Mouse (Mus musculus) liver, embryonic 12.5 days (tissue): ENCODE results near the gene Ppp1r9a. TPM values are rescaled to one million over a fixed set of nuclear protein-coding genes. Genes with fewer than 3 reads are reported as not detected.
"Not testable (repeated sequence)": the region's sequence is repeated elsewhere in the genome, so short reads cannot be mapped to it uniquely, and the experiment has no call there.

Source experiments
- ATAC-seq: fragments of 200-750 bp; cut with Nextera tagmentation; 2 replicates; pipeline ENCODE4 v1.8.0; 2017; ENCODE audit warnings: moderate number of reproducible peaks, mild to moderate bottlenecking, moderate library complexity
- H3K27ac ChIP-seq: fragments of 300-500 bp; sonication (generic); 2 replicates; pipeline ENCODE4 v1.5.1; 2016; ENCODE audit warnings: mild to moderate bottlenecking
- H3K27me3 ChIP-seq: fragments of 300-500 bp; sonication (generic); replicated peaks from 2 replicates; pipeline ENCODE4 v1.6.1; 2016; ENCODE audit warnings: mild to moderate bottlenecking, moderate library complexity
- H3K36me3 ChIP-seq: fragments of 300-500 bp; sonication (generic); 2 replicates; pipeline ENCODE4 v1.6.1; 2016; ENCODE audit warnings: mild to moderate bottlenecking, moderate library complexity
- H3K4me1 ChIP-seq: fragments of 300-500 bp; sonication (generic); 2 replicates; pipeline ENCODE4 v1.6.1; 2016
- H3K4me2 ChIP-seq: fragments of 300-500 bp; sonication (generic); 2 replicates; pipeline ENCODE4 v1.6.1; 2016; ENCODE audit warnings: mild to moderate bottlenecking, moderate library complexity
- H3K4me3 ChIP-seq: fragments of 300-500 bp; sonication (generic); 2 replicates; pipeline ENCODE4 v1.5.1; 2016; ENCODE audit warnings: mild to moderate bottlenecking, moderate library complexity
- H3K9ac ChIP-seq: fragments of 300-500 bp; sonication (generic); 2 replicates; pipeline ENCODE4 v1.6.1; 2016; ENCODE audit warnings: mild to moderate bottlenecking, moderate library complexity
- H3K9me3 ChIP-seq: fragments of 300-500 bp; sonication (generic); replicated peaks from 2 replicates; pipeline ENCODE4 v1.6.1; 2016; ENCODE audit warnings: mild to moderate bottlenecking, moderate library complexity
- WGBS: fragments of 180-500 bp; shearing (Covaris S2); methylation state at CpG from one replicate; pipeline ENCODE4 v1.1.7; 2016; ENCODE audit not compliant: insufficient replicate concordance; 5-methylcytosine and 5-hydroxymethylcytosine counted together
- polyA plus RNA-seq: library from polyadenylated mRNA; unstranded; fragments of >200 nt; fragmentation: Nextera tagmentation; extraction: Ambion mirVana; gene quantifications from 2 replicates; pipeline ENCODE4 v1.2.1, GENCODE M21; 2016

Ppp1r9a gene
- polyA plus RNA-seq = 7.7 and 9.1 TPM in 2 replicates

GRCm38 (mm10) chr6:4902674-4903324, at the start of gene Ppp1r9a:
TSS of gene Ppp1r9a (plus strand) at chr6:4902917.
- H3K27ac ChIP-seq = peak within 1 kb of the TSS; percentile 80
- 0 out of 2 replicates have a peak, but pooled peaks cover 2% of the 10 kb centered on the region for H3K36me3 ChIP-seq
- 1% methylated on average over 45 of the region's 49 CpGs for WGBS
- peak within 1 kb of the TSS; percentile 76 for H3K9ac ChIP-seq
- peaks cover 7% of the 10 kb centered on the region; the same call in 1 of the 2 replicates for H3K27me3 ChIP-seq
- peak within 1 kb of the TSS; percentile 88 for H3K4me2 ChIP-seq
- H3K4me3 ChIP-seq = peak within 1 kb of the TSS; percentile 70
- ATAC-seq = peak; percentile 63
- peaks cover 9% of the 10 kb centered on the region; the same call in 1 of the 2 replicates for H3K4me1 ChIP-seq
- H3K9me3 ChIP-seq = no peaks in the 10 kb centered on the region

- WGBS = 70% methylated on average over 10 of the region's 10 CpGs
Measured at GRCm38 (mm10) chr6:4855236-4855635, 47.5 kb upstream of the Ppp1r9a start.

GRCm38 (mm10) chr6:4856919-4857318, 45.8 kb upstream of the Ppp1r9a start:
- H3K4me1 ChIP-seq = no peaks in the 10 kb centered on the region
- WGBS = 75% methylated on average over 11 of the region's 11 CpGs
- H3K4me2 ChIP-seq = no peak overlapping the region
- H3K27me3 ChIP-seq = no peaks in the 10 kb centered on the region
- ATAC-seq = 0 out of 2 replicates have a peak, but pooled peaks have one; percentile 24
- no peak overlapping the region for H3K27ac ChIP-seq
- H3K9me3 ChIP-seq = no peaks in the 10 kb centered on the region
- no peaks in the 10 kb centered on the region for H3K36me3 ChIP-seq
- no peak overlapping the region for H3K4me3 ChIP-seq
- no peak overlapping the region for H3K9ac ChIP-seq

More at GRCm38 (mm10) chr6:4855236-4855635, 47.5 kb upstream of the Ppp1r9a start:
- Histone ChIP-seq H3K36me3 (no peaks in the 10 kb centered on the region), H3K4me2 (no peak overlapping the region), H3K27me3 (no peaks in the 10 kb centered on the region), H3K9ac (no peak overlapping the region), H3K27ac (no peak overlapping the region), H3K4me3 (no peak overlapping the region), H3K4me1 (no peaks in the 10 kb centered on the region), H3K9me3 (no peaks in the 10 kb centered on the region)
- ATAC-seq = no peak

GRCm38 (mm10) chr6:4884316-4884715, 18.4 kb upstream of the Ppp1r9a start:
- H3K27me3 ChIP-seq = no peaks in the 10 kb centered on the region
- H3K9ac ChIP-seq = no peak overlapping the region
- no peak overlapping the region for H3K4me2 ChIP-seq
- no peaks in the 10 kb centered on the region for H3K36me3 ChIP-seq
- no peak overlapping the region for H3K4me3 ChIP-seq
- no peaks in the 10 kb centered on the region for H3K9me3 ChIP-seq
- H3K27ac ChIP-seq = no peak overlapping the region
- ATAC-seq = no peak
- H3K4me1 ChIP-seq = peaks cover 2% of the 10 kb centered on the region; the same call in 1 of the 2 replicates
- 53% methylated on average over 3 of the region's 3 CpGs for WGBS

GRCm38 (mm10) chr6:4889544-4889943, 13.2 kb upstream of the Ppp1r9a start:
- H3K27ac ChIP-seq = no peak overlapping the region
- H3K36me3 ChIP-seq = no peaks in the 10 kb centered on the region
- peaks cover 4% of the 10 kb centered on the region; the same call in 1 of the 2 replicates for H3K4me1 ChIP-seq
- no peak overlapping the region for H3K9ac ChIP-seq
- ATAC-seq = no peak
- H3K9me3 ChIP-seq = no peaks in the 10 kb centered on the region
- H3K4me2 ChIP-seq = no peak overlapping the region
- WGBS = 58% methylated on average over 9 of the region's 9 CpGs
- no peaks in the 10 kb centered on the region for H3K27me3 ChIP-seq
- H3K4me3 ChIP-seq = no peak overlapping the region

GRCm38 (mm10) chr6:4892417-4892816, 10.3 kb upstream of the Ppp1r9a start:
- no peak overlapping the region for H3K27ac ChIP-seq
- WGBS = 50% methylated on average over 11 of the region's 11 CpGs
- H3K4me2 ChIP-seq = no peak overlapping the region
- H3K4me1 ChIP-seq = peaks cover 4% of the 10 kb centered on the region; the same call in 1 of the 2 replicates
- no peaks in the 10 kb centered on the region for H3K36me3 ChIP-seq
- H3K9ac ChIP-seq = no peak overlapping the region
- H3K27me3 ChIP-seq = no peaks in the 10 kb centered on the region
- H3K4me3 ChIP-seq = no peak overlapping the region
- no peaks in the 10 kb centered on the region for H3K9me3 ChIP-seq
- ATAC-seq = no peak

- WGBS = 50% methylated on average over 12 of the region's 12 CpGs
- H3K9ac ChIP-seq, H3K4me3 ChIP-seq: not testable (repeated sequence)
Measured at GRCm38 (mm10) chr6:4893312-4893711, 9.4 kb upstream of the Ppp1r9a start.

GRCm38 (mm10) chr6:4899906-4900305, 2.8 kb upstream of the Ppp1r9a start:
- H3K4me3 ChIP-seq = no peak overlapping the region
- no peaks in the 10 kb centered on the region for H3K36me3 ChIP-seq
- peaks cover 7% of the 10 kb centered on the region; the same call in 1 of the 2 replicates for H3K27me3 ChIP-seq
- WGBS = 68% methylated on average over 6 of the region's 6 CpGs
- H3K9ac ChIP-seq = no peak overlapping the region
- no peaks in the 10 kb centered on the region for H3K9me3 ChIP-seq
- peaks cover 9% of the 10 kb centered on the region; the same call in 1 of the 2 replicates for H3K4me1 ChIP-seq
- no peak overlapping the region for H3K27ac ChIP-seq
- H3K4me2 ChIP-seq = no peak overlapping the region
- ATAC-seq = no peak

More at GRCm38 (mm10) chr6:4893312-4893711, 9.4 kb upstream of the Ppp1r9a start:
- not testable (repeated sequence) for H3K27ac ChIP-seq, H3K36me3 ChIP-seq, H3K27me3 ChIP-seq, ATAC-seq, H3K4me1 ChIP-seq, H3K9me3 ChIP-seq
- peak overlapping the region; percentile 10; the same call in 1 of the 2 replicates for H3K4me2 ChIP-seq

- peak; percentile 53 for ATAC-seq
- H3K9ac ChIP-seq = peak overlapping the region; percentile 76
- peak overlapping the region; percentile 88 for H3K4me2 ChIP-seq
- H3K27me3 ChIP-seq = peaks cover 7% of the 10 kb centered on the region; the same call in 1 of the 2 replicates
- WGBS = 2% methylated on average over 55 of the region's 77 CpGs
- 0 out of 2 replicates have a peak, but pooled peaks cover 2% of the 10 kb centered on the region for H3K36me3 ChIP-seq
- H3K4me3 ChIP-seq = peak overlapping the region; percentile 70
- peak overlapping the region; percentile 80 for H3K27ac ChIP-seq
- H3K9me3 ChIP-seq = no peaks in the 10 kb centered on the region
- peaks cover 9% of the 10 kb centered on the region; the same call in 1 of the 2 replicates for H3K4me1 ChIP-seq
Measured at GRCm38 (mm10) chr6:4903325-4904054, 773 bp downstream of the Ppp1r9a start.

- H3K9me3 ChIP-seq = no peaks in the 10 kb centered on the region
- ATAC-seq = no peak
- WGBS = 14% methylated on average over 9 of the region's 9 CpGs
- H3K27ac ChIP-seq = peak overlapping the region; percentile 80
- 0 out of 2 replicates have a peak, but pooled peaks cover 2% of the 10 kb centered on the region for H3K36me3 ChIP-seq
- peak overlapping the region; percentile 76 for H3K9ac ChIP-seq
- peaks cover 9% of the 10 kb centered on the region; the same call in 1 of the 2 replicates for H3K4me1 ChIP-seq
- peak overlapping the region; percentile 88 for H3K4me2 ChIP-seq
- peak overlapping the region; percentile 70 for H3K4me3 ChIP-seq
- peaks cover 7% of the 10 kb centered on the region; the same call in 1 of the 2 replicates for H3K27me3 ChIP-seq
Measured at GRCm38 (mm10) chr6:4904055-4904450, 1.3 kb downstream of the Ppp1r9a start.

GRCm38 (mm10) chr6:4910042-4910634, 7.4 kb downstream of the Ppp1r9a start:
- Histone ChIP-seq H3K4me3 (no peak overlapping the region), H3K9ac (no peak overlapping the region), H3K9me3 (no peaks in the 10 kb centered on the region), H3K36me3 (0 out of 2 replicates have a peak, but pooled peaks cover 2% of the 10 kb centered on the region), H3K27ac (no peak overlapping the region), H3K4me1 (no peaks in the 10 kb centered on the region), H3K4me2 (no peak overlapping the region), H3K27me3 (no peaks in the 10 kb centered on the region)
- 68% methylated on average over 10 of the region's 10 CpGs for WGBS
- no peak for ATAC-seq
